Mouse (Mus musculus) embryo, embryonic 10.5 days (tissue): Measurements from ENCODE around the gene Tal1.

Experiments
- DNase-seq: peaks from one replicate; pipeline ENCODE4 v3.0.0-alpha.2; 2015; ENCODE audit warnings: low spot score

Tal1 gene

DNA sequence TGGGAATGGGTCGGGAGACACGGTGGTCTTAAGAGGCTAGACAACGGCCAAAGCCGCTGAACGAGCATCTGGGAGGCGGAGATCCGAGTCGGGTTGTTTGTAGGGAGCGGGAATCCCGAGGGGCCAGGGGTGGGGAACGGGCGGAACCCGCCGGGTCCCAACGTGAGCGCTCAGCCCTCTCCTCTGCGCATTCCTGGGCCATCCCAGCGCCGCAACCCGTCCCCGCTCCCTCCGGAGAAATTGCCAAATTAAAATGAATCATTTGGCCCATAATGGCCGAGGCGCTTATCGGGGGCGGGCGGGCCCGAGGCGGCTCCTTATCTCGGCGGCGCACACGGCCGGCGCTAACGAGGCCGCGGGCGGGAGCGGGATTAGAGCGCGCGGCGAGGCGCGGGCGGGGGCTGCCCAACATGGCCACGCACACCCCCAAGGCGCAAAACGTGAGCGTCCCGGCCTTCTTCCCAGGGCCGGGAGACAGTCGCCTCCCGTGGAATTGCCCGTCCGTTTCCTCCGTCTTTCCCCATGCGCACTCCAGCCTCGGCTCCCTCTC, at the start of gene Tal1:
Gene Tal1 (plus strand): TSS at position 56 of the 550 bp plus-strand sequence.
- DNase-seq = peak; percentile 71

- DNase-seq = no peak
These were observed 42.0 kb upstream of the Tal1 start for GRCm38 (mm10) chr4:115014276-115014675.

GRCm38 (mm10) chr4:115019997-115020396, 36.2 kb upstream of the Tal1 start:
- no peak for DNase-seq

DNA sequence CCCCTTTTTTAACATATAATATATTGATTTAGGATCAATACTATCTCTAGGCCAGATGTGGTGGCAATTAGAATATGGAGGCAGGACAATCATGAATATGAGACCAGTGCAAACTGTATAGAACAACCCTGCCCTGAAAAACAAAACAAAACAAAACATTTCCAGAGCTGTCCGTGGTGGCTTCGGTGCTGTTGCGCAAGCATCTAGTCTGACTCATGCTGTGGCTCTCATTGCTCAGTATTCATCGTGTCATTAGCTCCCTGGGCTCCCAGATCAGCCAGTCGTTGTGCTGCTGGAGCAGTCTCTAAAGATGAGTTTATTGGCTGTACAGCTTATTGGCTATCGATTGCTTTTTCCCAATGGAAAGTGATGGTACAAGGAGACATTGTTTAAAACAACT, 21.2 kb upstream of the Tal1 start:
- DNase-seq = no peak

GRCm38 (mm10) chr4:115038242-115038641, 18.0 kb upstream of the Tal1 start:
- peak; percentile 79 for DNase-seq

GRCm38 (mm10) chr4:115045621-115046020, 10.6 kb upstream of the Tal1 start:
- DNase-seq = no peak

DNA sequence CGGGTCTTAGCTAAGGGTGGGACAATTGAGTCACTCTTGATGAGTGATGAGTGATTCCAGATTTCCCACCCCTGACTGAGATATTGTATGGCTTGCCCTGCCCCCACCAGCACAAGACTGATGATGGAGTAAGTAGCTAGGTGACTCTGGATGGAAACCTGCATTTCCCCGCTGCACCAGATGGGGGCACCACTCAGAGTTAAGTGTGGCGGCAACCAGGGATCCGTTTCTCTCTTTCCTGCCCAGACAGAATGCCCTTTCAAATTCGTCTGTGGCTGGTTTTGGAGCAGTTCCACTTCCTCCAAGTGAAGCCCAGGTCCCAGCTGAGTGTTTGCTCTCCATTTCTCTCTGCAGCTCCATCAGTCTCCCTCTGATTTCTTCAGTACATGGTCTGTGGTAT, 8.5 kb upstream of the Tal1 start:
- peak; percentile 78 for DNase-seq

- DNase-seq = no peak
These were observed 8.0 kb upstream of the Tal1 start for GRCm38 (mm10) chr4:115048190-115048589.

DNA sequence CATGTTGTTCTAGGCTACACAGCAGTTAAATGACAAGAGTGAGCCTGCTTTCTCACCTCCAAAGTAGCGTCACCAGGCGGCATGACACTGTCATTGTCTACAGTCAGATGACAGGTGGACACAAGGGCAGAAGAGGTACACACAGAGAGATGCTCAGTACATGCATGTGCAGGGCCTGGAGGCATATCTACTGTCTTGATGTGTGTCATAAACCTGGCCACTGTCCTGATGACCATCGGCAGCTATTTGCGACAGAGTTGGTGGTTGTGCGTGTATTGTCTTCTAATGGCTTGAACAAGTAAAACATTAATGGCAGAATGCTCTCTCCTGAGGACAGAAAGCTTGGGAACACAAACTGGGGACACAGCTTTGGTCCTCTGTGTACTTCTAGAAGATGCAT, 5.0 kb upstream of the Tal1 start:
- no peak for DNase-seq

DNA sequence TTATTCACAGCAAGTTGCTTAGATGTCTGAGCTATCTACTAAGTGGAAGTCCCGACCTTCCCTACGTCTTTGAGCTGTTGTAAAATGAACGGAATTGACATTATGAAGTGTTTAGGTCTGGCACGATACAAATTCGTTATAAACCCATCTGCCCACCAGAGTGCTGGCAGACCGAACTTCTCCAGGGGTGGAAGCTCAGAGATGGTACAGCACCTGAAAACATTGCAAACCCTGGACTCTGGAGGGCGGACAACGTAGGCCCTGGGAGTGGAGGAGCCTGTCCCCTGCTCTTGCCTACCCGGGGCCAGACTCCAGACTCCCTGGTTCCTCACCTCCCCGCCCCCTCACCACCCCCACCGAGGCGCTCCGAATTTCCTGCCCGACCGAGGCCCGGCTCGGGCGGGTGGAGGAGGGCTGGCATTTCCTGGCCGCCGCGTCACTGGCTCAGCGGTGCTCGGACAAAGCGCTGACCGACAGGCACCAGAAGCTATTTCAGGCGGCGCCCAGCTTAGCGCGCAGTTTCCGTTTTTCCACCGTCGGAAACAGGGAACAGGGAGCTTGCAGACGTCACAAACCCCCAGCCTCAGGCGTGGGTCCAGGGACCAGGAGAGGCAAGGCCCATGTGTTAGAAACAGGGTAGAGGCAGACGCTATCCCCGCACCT, 3.8 kb upstream of the Tal1 start:
- DNase-seq = peak; percentile 74

GRCm38 (mm10) chr4:115055044-115055443, 1.2 kb upstream of the Tal1 start:
- DNase-seq = no peak

GRCm38 (mm10) chr4:115055691-115056090, 535 bp upstream of the Tal1 start:
- no peak for DNase-seq

DNA sequence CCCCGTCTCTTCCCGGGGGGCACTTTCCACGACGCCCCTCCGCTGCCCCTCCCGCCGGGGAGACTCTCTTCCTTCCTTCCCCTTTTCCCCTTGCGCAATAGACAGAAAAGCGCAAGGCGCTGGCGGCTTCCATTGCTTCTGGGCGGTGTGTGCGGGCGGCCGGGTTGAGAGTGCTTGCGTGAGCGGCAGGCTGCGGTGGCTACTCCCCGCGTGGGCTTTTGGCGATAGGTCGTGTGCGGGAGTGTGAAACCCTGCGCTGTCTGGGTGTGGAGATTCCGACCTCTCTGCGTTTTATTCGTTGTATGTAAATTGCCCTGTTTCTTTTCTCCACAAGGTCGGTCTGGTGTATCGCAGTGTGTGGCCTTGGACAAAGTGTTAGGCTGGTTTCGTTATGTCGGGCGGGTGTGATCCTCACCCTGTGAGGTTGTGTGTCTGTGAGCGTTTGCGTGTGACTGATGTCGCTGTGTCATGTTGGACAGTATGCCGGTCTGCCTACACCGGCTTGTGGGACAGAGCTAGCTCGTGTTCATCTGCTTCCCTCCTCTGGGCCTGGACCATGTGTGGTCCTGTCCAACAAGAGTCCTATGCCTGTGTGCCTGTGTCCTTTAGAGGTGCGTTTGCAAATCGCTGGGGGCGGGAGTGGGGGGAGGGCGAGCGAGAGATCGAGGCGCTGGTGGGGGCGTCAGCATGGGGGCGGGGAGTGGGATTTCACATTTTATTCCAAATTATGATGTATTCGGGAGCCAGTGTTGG, 871 bp downstream of the Tal1 start:
- DNase-seq = peak; percentile 74

GRCm38 (mm10) chr4:115057674-115058316, 1.6 kb downstream of the Tal1 start:
- peak; percentile 62 for DNase-seq

- peak; percentile 60 for DNase-seq
These were observed 2.1 kb downstream of the Tal1 start for GRCm38 (mm10) chr4:115058317-115058761.

GRCm38 (mm10) chr4:115058871-115059590, 2.8 kb downstream of the Tal1 start:
- peak; percentile 45 for DNase-seq

GRCm38 (mm10) chr4:115059871-115060270, 3.6 kb downstream of the Tal1 start:
- peak; percentile 45 for DNase-seq

DNA sequence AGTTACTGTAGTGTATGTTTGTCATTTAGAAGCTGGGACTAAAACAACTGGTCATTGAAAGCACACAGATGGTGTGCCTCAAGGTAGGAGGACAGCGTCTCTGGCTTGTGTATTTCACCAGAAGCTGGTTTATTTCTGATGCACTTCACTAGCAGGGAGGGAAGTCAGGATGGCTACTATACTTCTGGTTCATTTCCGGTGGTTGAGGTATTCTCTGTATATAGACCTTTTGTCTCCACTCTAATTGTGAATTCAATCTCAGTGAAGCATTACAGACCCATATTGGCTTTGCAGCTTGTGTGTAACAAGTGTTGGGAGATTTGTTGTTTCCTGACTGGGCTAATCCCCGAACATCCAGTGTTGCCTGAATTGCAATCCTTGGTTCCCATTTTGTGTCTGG, 4.5 kb downstream of the Tal1 start:
- peak; percentile 33 for DNase-seq

DNA sequence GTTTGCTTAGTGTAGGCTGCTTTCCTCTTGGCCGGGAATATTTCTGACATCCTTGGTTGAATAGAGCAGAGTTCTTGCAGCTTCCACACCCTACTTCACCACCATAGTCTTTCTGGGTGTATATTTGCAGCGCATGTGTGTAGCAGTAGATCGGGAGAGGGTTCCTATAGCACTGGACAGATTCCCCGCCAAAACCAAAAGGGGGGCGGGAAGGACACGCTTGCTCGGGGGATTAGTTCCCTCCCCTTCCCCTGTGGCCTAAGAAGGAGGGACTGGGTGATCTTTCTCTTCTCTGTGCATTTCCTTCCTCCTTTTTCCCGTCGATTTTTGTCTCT, 6.3 kb downstream of the Tal1 start:
- peak; percentile 47 for DNase-seq

DNA sequence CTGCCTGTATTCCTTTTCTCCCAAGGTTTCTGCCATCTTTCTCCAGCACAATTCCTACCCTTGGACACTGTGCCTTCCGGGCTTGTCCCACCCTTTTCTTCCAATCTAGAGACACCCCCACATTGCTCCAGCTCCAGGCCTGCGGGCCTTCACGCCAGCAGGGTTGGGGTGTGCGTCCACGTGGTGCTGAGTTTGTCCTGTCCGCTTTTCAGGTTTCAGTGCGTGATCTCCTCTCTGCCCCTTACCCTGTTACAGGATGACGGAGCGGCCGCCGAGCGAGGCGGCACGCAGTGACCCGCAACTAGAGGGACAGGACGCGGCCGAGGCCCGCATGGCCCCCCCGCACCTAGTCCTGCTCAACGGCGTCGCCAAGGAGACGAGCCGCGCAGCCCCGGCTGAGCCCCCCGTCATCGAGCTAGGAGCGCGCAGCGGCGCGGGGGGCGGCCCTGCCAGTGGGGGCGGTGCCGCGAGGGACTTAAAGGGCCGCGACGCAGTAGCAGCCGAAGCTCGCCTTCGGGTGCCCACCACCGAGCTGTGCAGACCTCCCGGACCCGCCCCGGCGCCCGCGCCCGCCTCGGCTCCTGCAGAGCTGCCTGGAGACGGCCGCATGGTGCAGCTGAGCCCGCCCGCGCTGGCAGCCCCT, 6.8 kb downstream of the Tal1 start:
- peak; percentile 59 for DNase-seq

- no peak for DNase-seq
These were observed 7.5 kb downstream of the Tal1 start for GRCm38 (mm10) chr4:115063518-115064239.
